Mouse (Mus musculus) myocyte (in vitro differentiated cells): ENCODE data around the gene Frem2.

Experiments
- E2F4 ChIP-seq: IDR thresholded peaks from one replicate; pipeline ENCODE4 v1.6.1; 2011; ENCODE audit warnings: mild to moderate bottlenecking, control low read depth, moderate library complexity; ENCODE audit not compliant: insufficient read depth
- MAX ChIP-seq: IDR thresholded peaks from one replicate; pipeline ENCODE4 v1.6.1; 2011; ENCODE audit warnings: low read depth, mild to moderate bottlenecking, control low read depth
- MYOD1 ChIP-seq, 3 experiments: IDR thresholded peaks; one replicate each; pipeline ENCODE4 v1.6.1; 2011; ENCODE audit warnings: control low read depth in 2 of 3, low read depth in 2 of 3, mild to moderate bottlenecking in 2 of 3, moderate library complexity in 1 of 3; ENCODE audit not compliant: insufficient read length in 2 of 3, control insufficient read depth in 1 of 3
- MYOG ChIP-seq, 3 experiments: IDR thresholded peaks; one replicate each; pipeline ENCODE4 v1.6.1; 2011; ENCODE audit warnings: control low read depth in 2 of 3, low read depth in 2 of 3, mild to moderate bottlenecking in 2 of 3; ENCODE audit not compliant: insufficient read length in 2 of 3, control insufficient read depth in 1 of 3, insufficient read depth in 1 of 3
- POLR2A ChIP-seq: IDR thresholded peaks from one replicate; pipeline ENCODE4 v1.6.1; 2011; ENCODE audit warnings: low read depth, mild to moderate bottlenecking, control low read depth, moderate library complexity; ENCODE audit not compliant: insufficient read length
- TCF12 ChIP-seq: IDR thresholded peaks from one replicate; pipeline ENCODE4 v1.6.1; 2011; ENCODE audit warnings: mild to moderate bottlenecking, control low read depth; ENCODE audit not compliant: poor library complexity, insufficient read depth, severe bottlenecking
- USF1 ChIP-seq: IDR thresholded peaks from one replicate; pipeline ENCODE4 v1.6.1; 2011; ENCODE audit warnings: low read depth, mild to moderate bottlenecking, control low read depth, moderate library complexity

GRCm38 (mm10) chr3:53611106-53611505, 46.0 kb downstream of the Frem2 start:
- no peak for TF ChIP-seq MYOD1 (IDR thresholded peaks at IDR 0.05; ENCODE audit: control insufficient read depth in 1 of 3, insufficient read length in 2 of 3, low read depth in 2 of 3)
- TF ChIP-seq TCF12, result no peak
- TF ChIP-seq E2F4, result no peak
- TF ChIP-seq MAX, result no peak
- no peak for TF ChIP-seq POLR2A
- no peak for TF ChIP-seq USF1
- no peak for TF ChIP-seq MYOG (IDR thresholded peaks at IDR 0.05; ENCODE audit: control insufficient read depth in 1 of 3, insufficient read depth in 1 of 3, insufficient read length in 2 of 3, low read depth in 2 of 3)
